Mouse (Mus musculus) intestine, postnatal 0 days (tissue): Measurements from ENCODE around the gene C5ar2. TPM values are rescaled to one million over a fixed set of nuclear protein-coding genes. Genes with fewer than 3 reads are reported as not detected.

Experiments
- ATAC-seq: fragments of 200-750 bp; cut with Nextera tagmentation; 2 replicates; pipeline ENCODE4 v1.8.0; 2017; ENCODE audit warnings: mild to moderate bottlenecking, moderate TSS enrichment, moderate library complexity
- H3K27ac ChIP-seq: fragments of 300-500 bp; sonication (generic); 2 replicates; pipeline ENCODE4 v1.5.1; 2014; ENCODE audit warnings: mild to moderate bottlenecking, low read depth, low read length, moderate library complexity
- H3K27me3 ChIP-seq: fragments of 300-500 bp; sonication (generic); replicated peaks from 2 replicates; pipeline ENCODE4 v1.6.1; 2014; ENCODE audit warnings: low read length, mixed read lengths; ENCODE audit not compliant: control insufficient read depth, insufficient read depth
- H3K36me3 ChIP-seq: fragments of 300-500 bp; sonication (generic); 2 replicates; pipeline ENCODE4 v1.6.1; 2014; ENCODE audit warnings: mild to moderate bottlenecking, moderate library complexity; ENCODE audit not compliant: control insufficient read depth, insufficient read depth
- H3K4me1 ChIP-seq: fragments of 300-500 bp; sonication (generic); replicated peaks from 2 replicates; pipeline ENCODE4 v1.6.1; 2014; ENCODE audit warnings: antibody characterized with exemption, low read length, mixed read lengths; ENCODE audit not compliant: control insufficient read depth, insufficient read depth
- H3K4me2 ChIP-seq: fragments of 300-500 bp; sonication (generic); replicated peaks from 2 replicates; pipeline ENCODE4 v1.6.1; 2014; ENCODE audit warnings: low read depth, mild to moderate bottlenecking, moderate library complexity
- H3K4me3 ChIP-seq: fragments of 300-500 bp; sonication (generic); 2 replicates; pipeline ENCODE4 v1.5.1; 2014; ENCODE audit warnings: low read depth, low read length
- H3K9ac ChIP-seq: fragments of 300-500 bp; sonication (generic); 2 replicates; pipeline ENCODE4 v1.6.1; 2014; ENCODE audit warnings: mild to moderate bottlenecking, low read depth, low read length
- H3K9me3 ChIP-seq: fragments of 300-500 bp; sonication (generic); 2 replicates; pipeline ENCODE4 v1.6.1; 2016; ENCODE audit warnings: mixed run types; ENCODE audit not compliant: control insufficient read depth
- CTCF ChIP-seq: sonication (generic); IDR thresholded peaks from 2 replicates; pipeline ENCODE4 v1.5.1; 2016; ENCODE audit warnings: low read depth, mild to moderate bottlenecking, control low read depth, antibody characterized with exemption, moderate library complexity
- WGBS: fragments of 180-500 bp; shearing (Covaris S2); extraction: QIAGEN DNeasy Blood & Tissue Kit; methylation state at CpG from one replicate; pipeline ENCODE4 v1.1.7; 2014; 5-methylcytosine and 5-hydroxymethylcytosine counted together
- polyA plus RNA-seq: library from polyadenylated mRNA; unstranded; fragments of >200 nt; fragmentation: Nextera tagmentation; extraction: Ambion mirVana; gene quantifications from 2 replicates; pipeline ENCODE4 v1.2.1, GENCODE M21; 2015

C5ar2 gene
- polyA plus RNA-seq, 1 experiment from 2014 or later: 0.16 TPM

DNA sequence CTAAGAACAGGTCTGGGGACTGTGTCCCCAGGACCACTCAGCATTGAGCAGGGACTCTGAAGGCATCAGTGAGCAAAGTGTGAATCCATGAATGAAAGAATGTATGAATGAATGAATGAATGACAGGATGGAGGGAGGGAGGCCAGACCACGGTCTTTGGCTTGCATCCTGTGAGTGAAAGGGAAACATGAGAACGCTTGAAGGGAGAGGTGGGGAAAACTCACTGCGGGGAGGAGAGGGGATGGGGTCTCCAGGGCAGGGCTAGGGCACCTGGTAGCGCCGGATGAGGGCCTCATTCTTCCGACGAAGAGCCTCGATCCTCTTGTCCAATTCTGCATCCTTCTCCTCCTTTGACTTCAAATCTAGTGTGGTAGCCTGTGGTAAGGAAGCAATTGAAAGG is 40.0 kb upstream of the C5ar2 start:
- WGBS: 89% methylated on average over 8 of the region's 8 CpGs
- Histone ChIP-seq H3K4me1 (no peaks in the 10 kb centered on the region), H3K27me3 (no peaks in the 10 kb centered on the region), H3K9me3 (no peaks in the 10 kb centered on the region), H3K36me3 (peaks cover 49% of the 10 kb centered on the region), H3K9ac (no peak overlapping the region), H3K4me3 (no peak overlapping the region), H3K4me2 (no peak overlapping the region), H3K27ac (no peak overlapping the region)
- no peak for TF ChIP-seq CTCF
- no peak for ATAC-seq

DNA sequence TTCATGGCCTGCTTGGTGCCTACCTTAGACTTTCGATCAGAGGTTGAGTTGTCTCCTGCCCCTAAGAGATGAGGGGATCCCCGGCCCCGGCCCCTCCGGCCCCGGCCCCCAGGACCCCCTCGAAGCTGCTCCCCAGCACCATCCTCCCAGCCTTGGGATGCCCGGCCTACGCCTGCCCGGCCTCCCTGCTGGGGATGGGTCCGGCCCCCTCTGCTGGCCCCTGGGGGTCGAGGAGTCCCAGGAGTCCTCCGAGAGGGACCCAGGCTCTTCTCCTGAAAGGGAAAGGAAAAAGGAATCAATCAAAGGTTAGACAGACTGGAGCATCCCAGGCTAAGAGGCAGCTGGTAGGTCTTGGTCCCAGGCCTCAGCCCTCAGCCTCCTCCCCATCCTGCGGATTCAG is 38.4 kb upstream of the C5ar2 start:
- TF ChIP-seq CTCF: no peak
- Histone ChIP-seq H3K27me3 (no peaks in the 10 kb centered on the region), H3K4me3 (no peak overlapping the region), H3K9ac (no peak overlapping the region), H3K36me3 (peaks cover 65% of the 10 kb centered on the region), H3K9me3 (no peaks in the 10 kb centered on the region), H3K4me1 (no peaks in the 10 kb centered on the region), H3K4me2 (no peak overlapping the region), H3K27ac (no peak overlapping the region)
- 93% methylated on average over 13 of the region's 13 CpGs for WGBS
- ATAC-seq: no peak

DNA sequence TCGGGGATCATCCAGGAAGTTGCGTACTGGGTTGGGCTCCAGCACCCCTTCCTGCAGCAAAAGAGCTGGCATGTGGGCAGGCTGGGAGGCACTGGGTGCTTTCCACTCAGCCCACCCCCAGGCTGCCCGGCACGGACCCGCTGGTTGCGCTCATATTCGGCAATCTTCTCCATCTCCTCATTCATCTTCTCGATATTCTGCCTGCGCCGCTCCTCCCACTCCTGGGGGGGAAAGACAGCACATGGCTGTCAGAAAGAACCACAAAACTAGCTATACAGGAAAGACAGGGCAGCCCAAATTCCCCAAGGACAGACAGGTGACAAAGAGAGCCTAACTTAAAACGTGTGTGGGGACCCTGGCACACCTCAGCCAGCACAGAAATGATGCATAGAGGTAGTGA is 36.8 kb upstream of the C5ar2 start:
- H3K27me3 ChIP-seq: no peaks in the 10 kb centered on the region
- no peaks in the 10 kb centered on the region for H3K9me3 ChIP-seq
- H3K4me2 ChIP-seq: no peak overlapping the region
- no peak overlapping the region for H3K27ac ChIP-seq
- no peak for TF ChIP-seq CTCF
- no peak overlapping the region for H3K9ac ChIP-seq
- no peaks in the 10 kb centered on the region for H3K4me1 ChIP-seq
- WGBS: 90% methylated on average over 11 of the region's 11 CpGs
- peaks cover 79% of the 10 kb centered on the region for H3K36me3 ChIP-seq
- ATAC-seq: no peak
- H3K4me3 ChIP-seq: no peak overlapping the region

DNA sequence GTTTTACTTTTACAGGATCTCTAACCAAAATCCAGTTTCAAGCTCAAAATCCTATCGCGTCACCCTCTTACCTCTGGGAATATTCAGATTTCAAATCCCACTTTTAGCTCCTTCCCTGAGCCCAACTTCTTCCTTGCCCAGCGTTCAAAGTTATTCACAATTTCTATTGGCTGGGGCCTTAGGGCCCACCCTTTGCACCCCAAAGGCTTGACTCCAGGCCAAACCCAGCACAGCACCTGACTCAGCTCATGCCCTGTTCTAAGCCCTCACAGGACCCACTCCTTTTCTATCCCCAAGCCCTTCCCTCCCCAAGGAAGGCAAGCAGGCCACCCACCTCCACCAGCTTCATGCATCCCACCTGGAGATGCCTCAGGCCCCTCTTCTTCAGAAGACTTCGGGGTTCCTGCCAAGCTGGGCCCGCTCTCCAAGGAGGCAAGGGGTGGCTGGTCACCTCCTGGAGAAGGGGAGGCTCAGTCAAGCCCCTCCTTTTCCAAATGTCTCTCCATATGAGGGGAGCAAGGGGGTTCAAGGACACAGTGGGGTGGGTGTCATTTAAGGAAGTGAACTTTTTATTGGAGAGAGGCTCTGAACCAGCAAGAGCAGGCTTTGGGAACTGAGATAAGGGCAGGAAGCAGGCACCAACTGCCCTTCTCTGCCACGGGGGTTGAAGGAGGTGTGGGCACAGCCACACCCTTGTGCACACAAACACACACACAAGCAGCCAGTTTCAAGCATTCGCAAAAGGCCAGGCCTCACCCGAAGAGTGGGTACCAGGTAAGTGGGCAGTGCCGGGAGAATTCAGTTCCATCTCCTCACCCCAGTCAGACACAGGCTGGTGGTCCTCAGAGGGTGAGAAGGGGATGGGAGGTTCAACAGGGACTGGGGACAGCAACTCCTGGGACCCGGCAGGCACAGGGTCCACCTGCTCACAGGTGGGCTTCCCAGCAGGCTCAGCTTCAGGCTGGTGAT is 31.3 kb upstream of the C5ar2 start:
- ATAC-seq: no peak
- 0 out of 2 replicates have a peak overlapping the region, but pooled peaks have one; percentile 61 for H3K4me3 ChIP-seq
- WGBS: 63% methylated on average over 10 of the region's 10 CpGs
- no peaks in the 10 kb centered on the region for H3K9me3 ChIP-seq
- H3K9ac ChIP-seq: peak overlapping the region; percentile 22
- peak overlapping the region; percentile 94; the same call in 1 of the 2 replicates for H3K4me2 ChIP-seq
- no peak for TF ChIP-seq CTCF
- H3K27ac ChIP-seq: peak overlapping the region; percentile 23; the same call in 1 of the 2 replicates
- peaks cover 7% of the 10 kb centered on the region for H3K4me1 ChIP-seq
- peaks cover 43% of the 10 kb centered on the region for H3K36me3 ChIP-seq
- H3K27me3 ChIP-seq: no peaks in the 10 kb centered on the region

DNA sequence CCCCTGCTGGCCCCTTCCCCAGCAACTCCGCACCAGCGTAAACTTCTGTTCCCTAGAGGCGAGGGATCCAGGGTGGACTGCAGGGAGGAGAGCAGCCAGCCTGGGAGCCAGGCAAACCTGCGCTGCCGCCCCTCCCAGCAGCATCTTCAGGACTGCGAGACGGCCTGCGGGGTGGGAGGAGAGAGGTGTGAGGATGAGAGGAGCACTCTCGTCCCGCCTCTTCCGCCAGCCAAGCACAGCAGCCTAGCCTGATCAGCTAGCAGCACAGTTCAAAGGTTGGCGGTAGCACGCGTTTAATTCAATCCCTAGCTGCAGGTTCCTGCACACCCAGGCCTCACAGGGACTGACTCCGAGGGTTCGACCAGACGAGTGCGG is 29.8 kb upstream of the C5ar2 start:
- Histone ChIP-seq H3K27me3 (no peaks in the 10 kb centered on the region), H3K36me3 (peaks cover 35% of the 10 kb centered on the region), H3K4me3 (peak overlapping the region; percentile 61), H3K4me2 (peak overlapping the region; percentile 94), H3K27ac (peak overlapping the region; percentile 96), H3K9me3 (no peaks in the 10 kb centered on the region), H3K4me1 (peaks cover 7% of the 10 kb centered on the region), H3K9ac (peak overlapping the region; percentile 69)
- peak; percentile 76 for ATAC-seq
- no peak; the same call in 1 of the 2 replicates for TF ChIP-seq CTCF
- 0% methylated on average over 17 of the region's 18 CpGs for WGBS

DNA sequence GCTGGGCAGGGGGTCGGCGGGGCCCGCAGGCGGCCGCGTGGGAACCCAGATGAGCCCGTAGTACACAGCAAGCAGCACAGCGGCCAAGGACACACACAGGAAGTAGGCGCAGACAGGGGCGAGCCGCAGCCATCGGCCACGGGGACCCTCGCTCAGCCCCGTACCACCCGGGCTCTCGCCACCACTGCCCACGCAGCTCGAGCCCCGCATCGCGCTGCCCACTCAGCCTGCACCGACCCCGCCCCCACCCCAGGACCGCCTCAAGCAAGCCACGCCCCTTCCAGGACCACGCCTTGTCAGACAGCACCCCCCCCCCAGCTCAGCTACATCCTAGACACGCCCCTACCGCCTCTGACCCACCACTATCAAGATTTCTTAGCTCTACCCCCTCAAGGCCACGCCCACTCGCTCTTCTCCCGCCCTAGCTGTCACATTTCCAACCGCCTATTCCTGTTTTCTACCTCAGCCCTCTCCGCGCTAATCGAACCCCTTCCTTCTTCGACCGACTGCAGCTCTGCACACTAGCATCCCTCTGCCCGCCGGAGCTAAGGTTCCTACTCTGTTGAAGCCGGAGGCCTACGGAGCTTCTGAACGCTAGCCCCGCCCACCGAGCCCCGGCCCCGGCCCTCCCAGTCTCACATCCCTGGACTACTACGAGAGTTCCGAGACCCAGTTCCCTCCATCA is 29.3 kb upstream of the C5ar2 start, which contains the start of gene Inafm1:
TSS of gene Inafm1 (minus strand) at position 537 of the 685 bp plus-strand sequence.
- H3K27ac ChIP-seq: peak within 1 kb of the TSS; percentile 96
- peaks cover 29% of the 10 kb centered on the region for H3K36me3 ChIP-seq
- H3K4me2 ChIP-seq: peak within 1 kb of the TSS; percentile 94
- H3K4me1 ChIP-seq: peaks cover 7% of the 10 kb centered on the region
- under 1% methylated on average over 41 of the region's 49 CpGs for WGBS
- no peaks in the 10 kb centered on the region for H3K27me3 ChIP-seq
- H3K9ac ChIP-seq: peak within 1 kb of the TSS; percentile 69
- TF ChIP-seq CTCF: no peak
- H3K9me3 ChIP-seq: no peaks in the 10 kb centered on the region
- H3K4me3 ChIP-seq: peak within 1 kb of the TSS; percentile 61
- peak; percentile 66 for ATAC-seq
